Mouse (Mus musculus) intestine, postnatal 0 days (tissue): Measurements from ENCODE around the gene Mtrex. TPM values are rescaled to one million over a fixed set of nuclear protein-coding genes. Genes with fewer than 3 reads are reported as not detected.

ENCODE experiments used
- ATAC-seq: fragments of 200-750 bp; cut with Nextera tagmentation; 2 replicates; pipeline ENCODE4 v1.8.0; 2017; ENCODE audit warnings: mild to moderate bottlenecking, moderate TSS enrichment, moderate library complexity
- H3K27ac ChIP-seq: fragments of 300-500 bp; sonication (generic); 2 replicates; pipeline ENCODE4 v1.5.1; 2014; ENCODE audit warnings: mild to moderate bottlenecking, low read depth, low read length, moderate library complexity
- H3K27me3 ChIP-seq: fragments of 300-500 bp; sonication (generic); replicated peaks from 2 replicates; pipeline ENCODE4 v1.6.1; 2014; ENCODE audit warnings: low read length, mixed read lengths; ENCODE audit not compliant: control insufficient read depth, insufficient read depth
- H3K36me3 ChIP-seq: fragments of 300-500 bp; sonication (generic); 2 replicates; pipeline ENCODE4 v1.6.1; 2014; ENCODE audit warnings: mild to moderate bottlenecking, moderate library complexity; ENCODE audit not compliant: control insufficient read depth, insufficient read depth
- H3K4me1 ChIP-seq: fragments of 300-500 bp; sonication (generic); replicated peaks from 2 replicates; pipeline ENCODE4 v1.6.1; 2014; ENCODE audit warnings: antibody characterized with exemption, low read length, mixed read lengths; ENCODE audit not compliant: control insufficient read depth, insufficient read depth
- H3K4me2 ChIP-seq: fragments of 300-500 bp; sonication (generic); replicated peaks from 2 replicates; pipeline ENCODE4 v1.6.1; 2014; ENCODE audit warnings: low read depth, mild to moderate bottlenecking, moderate library complexity
- H3K4me3 ChIP-seq: fragments of 300-500 bp; sonication (generic); 2 replicates; pipeline ENCODE4 v1.5.1; 2014; ENCODE audit warnings: low read depth, low read length
- H3K9ac ChIP-seq: fragments of 300-500 bp; sonication (generic); 2 replicates; pipeline ENCODE4 v1.6.1; 2014; ENCODE audit warnings: mild to moderate bottlenecking, low read depth, low read length
- H3K9me3 ChIP-seq: fragments of 300-500 bp; sonication (generic); 2 replicates; pipeline ENCODE4 v1.6.1; 2016; ENCODE audit warnings: mixed run types; ENCODE audit not compliant: control insufficient read depth
- CTCF ChIP-seq: sonication (generic); IDR thresholded peaks from 2 replicates; pipeline ENCODE4 v1.5.1; 2016; ENCODE audit warnings: low read depth, mild to moderate bottlenecking, control low read depth, antibody characterized with exemption, moderate library complexity
- WGBS: fragments of 180-500 bp; shearing (Covaris S2); extraction: QIAGEN DNeasy Blood & Tissue Kit; methylation state at CpG from one replicate; pipeline ENCODE4 v1.1.7; 2014; 5-methylcytosine and 5-hydroxymethylcytosine counted together
- polyA plus RNA-seq: library from polyadenylated mRNA; unstranded; fragments of >200 nt; fragmentation: Nextera tagmentation; extraction: Ambion mirVana; gene quantifications from 2 replicates; pipeline ENCODE4 v1.2.1, GENCODE M21; 2015

Mtrex gene
- polyA plus RNA-seq, 1 experiment from 2014 or later, result 17.2 TPM

- Histone ChIP-seq H3K36me3 (peaks cover 59% of the 10 kb centered on the region), H3K27ac (no peak overlapping the region), H3K4me2 (no peak overlapping the region), H3K4me3 (no peak overlapping the region), H3K9ac (no peak overlapping the region), H3K27me3 (no peaks in the 10 kb centered on the region), H3K4me1 (no peaks in the 10 kb centered on the region), H3K9me3 (no peaks in the 10 kb centered on the region)
- no peak for ATAC-seq
- TF ChIP-seq CTCF, result no peak
- 83% methylated on average over 3 of the region's 3 CpGs for whole genome bisulfite sequencing
These were observed 64.9 kb downstream of the Mtrex start for GRCm38 (mm10) chr13:112862342-112862741.

- 43% methylated on average over 5 of the region's 5 CpGs for WGBS
- Histone ChIP-seq H3K36me3 (peaks cover 61% of the 10 kb centered on the region), H3K4me3 (no peak overlapping the region), H3K4me2 (no peak overlapping the region), H3K4me1 (no peaks in the 10 kb centered on the region), H3K27me3 (no peaks in the 10 kb centered on the region), H3K27ac (no peak overlapping the region), H3K9ac (no peak overlapping the region), H3K9me3 (no peaks in the 10 kb centered on the region)
- no peak for TF ChIP-seq CTCF
- ATAC-seq, result no peak; the same call in 1 of the 2 replicates
These were observed 65.3 kb downstream of the Mtrex start for GRCm38 (mm10) chr13:112861825-112862306.

DNA sequence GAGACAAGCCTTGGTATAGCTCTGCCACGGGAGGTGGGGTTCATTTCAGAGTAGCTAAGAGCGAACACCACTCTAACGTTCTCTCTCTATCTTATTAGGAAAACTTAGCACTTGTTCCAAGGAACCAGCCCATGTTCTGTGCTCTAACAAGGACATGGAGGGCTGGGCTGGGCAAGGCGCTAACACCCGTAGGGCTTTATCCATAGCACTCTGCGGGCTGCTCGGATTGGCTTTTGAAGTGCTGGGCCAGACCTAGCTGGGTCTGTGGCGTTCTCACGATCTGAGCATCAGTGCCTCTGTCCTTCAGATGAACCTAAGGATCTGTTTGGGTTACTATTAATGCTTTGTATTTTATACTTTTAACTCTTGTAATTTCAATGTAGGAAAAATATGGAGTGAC lies 66.3 kb downstream of the Mtrex start:
- no peak overlapping the region for H3K4me2 ChIP-seq
- TF ChIP-seq CTCF, result no peak
- no peak overlapping the region for H3K4me3 ChIP-seq
- ATAC-seq, result no peak
- no peaks in the 10 kb centered on the region for H3K4me1 ChIP-seq
- 91% methylated on average over 9 of the region's 9 CpGs for WGBS
- H3K36me3 ChIP-seq, result peaks cover 54% of the 10 kb centered on the region
- peak overlapping the region; percentile 15; the same call in 1 of the 2 replicates for H3K27ac ChIP-seq
- no peaks in the 10 kb centered on the region for H3K27me3 ChIP-seq
- no peak overlapping the region for H3K9ac ChIP-seq
- no peaks in the 10 kb centered on the region for H3K9me3 ChIP-seq

- H3K27me3 ChIP-seq, result no peaks in the 10 kb centered on the region
- H3K4me1 ChIP-seq, result no peaks in the 10 kb centered on the region
- H3K27ac ChIP-seq, result no peak overlapping the region
- no peaks in the 10 kb centered on the region for H3K9me3 ChIP-seq
- no peak overlapping the region for H3K4me2 ChIP-seq
- TF ChIP-seq CTCF, result no peak
- no peak for ATAC-seq
- H3K4me3 ChIP-seq, result no peak overlapping the region
- H3K9ac ChIP-seq, result no peak overlapping the region
- WGBS, result 79% methylated on average over 2 of the region's 2 CpGs
- H3K36me3 ChIP-seq, result peaks cover 49% of the 10 kb centered on the region
These were observed 66.8 kb downstream of the Mtrex start for GRCm38 (mm10) chr13:112860370-112860769.

- no peak for TF ChIP-seq CTCF
- Histone ChIP-seq H3K27me3 (no peaks in the 10 kb centered on the region), H3K4me2 (no peak overlapping the region), H3K9ac (no peak overlapping the region), H3K27ac (no peak overlapping the region), H3K9me3 (no peaks in the 10 kb centered on the region), H3K4me1 (no peaks in the 10 kb centered on the region), H3K4me3 (no peak overlapping the region), H3K36me3 (peaks cover 41% of the 10 kb centered on the region)
- no peak for ATAC-seq
- WGBS, result 88% methylated on average over 21 of the region's 21 CpGs
These were observed 67.5 kb downstream of the Mtrex start for GRCm38 (mm10) chr13:112859574-112860134.

DNA sequence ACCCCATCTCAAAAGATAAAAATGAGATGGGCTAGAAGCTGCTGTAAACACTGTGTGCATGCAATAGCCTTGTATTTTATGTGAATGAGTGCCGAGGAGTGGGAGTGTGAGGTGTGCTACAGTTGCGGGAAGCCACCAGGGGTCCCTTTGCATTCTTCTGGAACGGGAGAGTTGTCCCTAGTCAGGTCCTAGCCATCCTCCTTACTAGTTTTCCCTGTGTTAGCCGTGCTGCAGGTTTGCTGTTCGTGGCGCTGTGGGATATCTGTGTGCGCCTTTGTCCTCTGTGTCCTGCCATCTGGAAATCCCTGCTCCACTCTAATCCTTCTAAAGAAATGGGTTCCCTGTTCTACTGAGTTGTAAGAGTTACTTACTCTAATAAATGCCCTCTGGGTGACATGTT lies 69.3 kb downstream of the Mtrex start:
- no peak overlapping the region for H3K4me3 ChIP-seq
- ATAC-seq, result no peak
- no peaks in the 10 kb centered on the region for H3K27me3 ChIP-seq
- no peak overlapping the region for H3K27ac ChIP-seq
- peaks cover 31% of the 10 kb centered on the region for H3K36me3 ChIP-seq
- H3K4me2 ChIP-seq, result no peak overlapping the region
- no peaks in the 10 kb centered on the region for H3K9me3 ChIP-seq
- H3K9ac ChIP-seq, result no peak overlapping the region
- H3K4me1 ChIP-seq, result no peaks in the 10 kb centered on the region
- 90% methylated on average over 7 of the region's 7 CpGs for WGBS
- TF ChIP-seq CTCF, result no peak
